Mouse (Mus musculus) C2C12 (cell line): ENCODE measurements at regions not wholly inside any gene's neighbourhood (a gene's known extent, or its start where the extent isn't known, plus 50 kb on each side); places are given as distances from the start of the nearest gene placed in this dataset.

ENCODE experiments used
- CTCF ChIP-seq: IDR thresholded peaks from one replicate; pipeline ENCODE4 v1.5.1; 2011; ENCODE audit not compliant: control insufficient read depth, insufficient read depth, insufficient read length
- MAX ChIP-seq: IDR thresholded peaks from one replicate; pipeline ENCODE4 v1.6.1; 2011; ENCODE audit warnings: mild to moderate bottlenecking, control low read depth
- MYOG ChIP-seq: IDR thresholded peaks from one replicate; pipeline ENCODE4 v1.6.1; 2011; ENCODE audit not compliant: control insufficient read depth, insufficient read length; ENCODE audit errors: extremely low read depth

DNA sequence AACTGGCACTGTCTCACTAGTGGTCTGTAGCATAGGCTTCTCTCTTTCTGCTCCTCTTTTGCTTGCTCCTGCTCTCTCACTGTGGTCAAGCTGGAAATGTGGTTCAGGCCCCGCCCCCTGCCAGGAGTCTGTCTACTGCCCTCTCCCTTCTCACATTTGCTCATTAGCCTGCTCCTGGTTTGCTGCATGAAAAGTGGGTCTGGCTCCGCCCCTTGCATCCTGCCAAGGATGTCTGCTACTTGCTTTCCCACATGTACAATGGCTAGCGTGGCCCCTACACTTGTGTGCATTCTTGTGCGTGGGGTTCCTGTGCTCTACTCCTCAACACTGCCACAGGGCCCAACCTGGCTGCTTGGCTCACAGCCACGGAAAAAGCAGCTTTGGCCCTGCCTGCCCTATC lies 326.7 kb upstream of the Chrm3 start:
- TF ChIP-seq CTCF (no peak), MYOG (no peak), MAX (no peak)
